Mouse (Mus musculus) splenic B cell, adult 2 months (primary cell): Measurements from ENCODE around the gene C8g.

Experiments used
- DNase-seq: peaks from one replicate; pipeline ENCODE4 v3.0.0-alpha.2; 2011; ENCODE audit warnings: low read depth, low spot score
- H3K27me3 ChIP-seq: 2 replicates; pipeline ENCODE4 v1.6.1; 2012; ENCODE audit warnings: mild to moderate bottlenecking, low read length, moderate library complexity, mixed read lengths; ENCODE audit not compliant: control insufficient read depth, poor library complexity, insufficient read depth, severe bottlenecking
- H3K36me3 ChIP-seq: 2 replicates; pipeline ENCODE4 v1.6.1; 2012; ENCODE audit warnings: mild to moderate bottlenecking, low read length, moderate library complexity, mixed read lengths; ENCODE audit not compliant: control insufficient read depth, poor library complexity, insufficient read depth, severe bottlenecking

Gene C8g

GRCm38 (mm10) chr2:25509912-25510311 lies 8.4 kb upstream of the C8g start:
- peaks cover 2% of the 10 kb centered on the region; the same call in 1 of the 2 replicates for H3K36me3 ChIP-seq
- H3K27me3 ChIP-seq = no peaks in the 10 kb centered on the region
- DNase-seq = peak; percentile 56

DNA sequence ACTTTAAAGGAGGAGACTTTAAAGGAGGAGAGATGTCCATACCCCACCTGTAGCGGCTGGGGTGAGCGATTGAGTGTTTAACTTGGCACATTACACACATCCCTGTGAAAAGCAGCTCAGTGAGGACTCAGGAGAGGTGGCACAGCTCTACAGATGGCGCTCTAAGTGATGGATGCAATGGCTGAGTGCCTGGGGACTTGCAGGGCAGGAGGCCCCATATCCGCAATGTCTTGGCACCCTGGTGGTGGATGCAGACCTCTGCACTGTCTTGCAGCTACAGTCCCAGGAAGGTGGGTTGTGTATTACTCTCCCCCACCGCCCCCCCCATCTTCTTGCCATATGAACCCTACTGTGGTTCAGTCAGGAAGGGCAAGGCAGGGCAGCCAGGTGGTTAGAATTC lies 5.4 kb upstream of the C8g start:
- Histone ChIP-seq H3K36me3 (peaks cover 3% of the 10 kb centered on the region), H3K27me3 (no peaks in the 10 kb centered on the region)
- peak; percentile 53 for DNase-seq

- H3K36me3 ChIP-seq = peaks cover 3% of the 10 kb centered on the region
- no peaks in the 10 kb centered on the region for H3K27me3 ChIP-seq
- DNase-seq = no peak
Observed at GRCm38 (mm10) chr2:25505860-25506259, 4.3 kb upstream of the C8g start.

DNA sequence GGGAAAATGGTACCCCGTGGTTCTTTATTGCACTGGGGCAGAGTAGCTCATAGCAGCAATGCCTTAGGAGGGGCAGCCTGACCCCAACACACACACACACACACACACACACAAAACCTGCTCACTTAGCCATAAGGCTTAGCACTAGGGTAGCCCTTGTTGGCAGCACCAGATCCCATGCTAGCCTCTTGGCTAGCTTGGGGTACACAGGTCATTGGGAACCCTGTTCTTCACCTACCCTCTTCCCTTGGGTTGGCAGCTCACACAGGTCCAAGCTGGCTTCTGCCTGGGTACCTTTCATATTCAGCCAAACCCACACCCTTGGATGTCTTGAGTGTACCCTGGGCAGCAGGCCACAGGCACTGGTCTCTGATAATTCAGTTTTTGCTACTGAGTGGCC lies 3.5 kb upstream of the C8g start:
- DNase-seq = no peak
- Histone ChIP-seq H3K27me3 (no peaks in the 10 kb centered on the region), H3K36me3 (peaks cover 3% of the 10 kb centered on the region)

DNA sequence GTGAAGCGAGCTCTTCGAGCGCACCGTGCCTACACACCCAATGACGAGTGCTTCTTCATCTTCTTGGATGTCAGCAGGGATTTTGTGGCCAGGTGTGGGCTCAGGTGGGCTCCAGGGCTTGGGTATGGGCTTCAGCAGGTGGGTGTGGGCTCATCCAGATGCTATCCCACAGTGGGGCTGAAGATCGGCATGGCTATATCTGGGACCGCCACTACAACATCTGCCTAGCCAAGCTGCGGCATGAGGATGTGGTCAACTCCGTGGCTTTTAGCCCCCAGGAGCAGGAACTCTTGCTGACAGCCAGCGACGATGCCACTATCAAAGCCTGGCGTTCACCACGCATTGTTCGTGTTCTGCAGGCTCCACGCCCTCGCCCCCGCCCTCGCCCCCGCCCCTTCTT lies 3.0 kb upstream of the C8g start:
- Histone ChIP-seq H3K36me3 (peaks cover 3% of the 10 kb centered on the region), H3K27me3 (no peaks in the 10 kb centered on the region)
- DNase-seq = no peak

GRCm38 (mm10) chr2:25502726-25503125 lies 1.2 kb upstream of the C8g start:
- H3K36me3 ChIP-seq = peaks cover 3% of the 10 kb centered on the region
- DNase-seq = no peak
- H3K27me3 ChIP-seq = no peaks in the 10 kb centered on the region

DNA sequence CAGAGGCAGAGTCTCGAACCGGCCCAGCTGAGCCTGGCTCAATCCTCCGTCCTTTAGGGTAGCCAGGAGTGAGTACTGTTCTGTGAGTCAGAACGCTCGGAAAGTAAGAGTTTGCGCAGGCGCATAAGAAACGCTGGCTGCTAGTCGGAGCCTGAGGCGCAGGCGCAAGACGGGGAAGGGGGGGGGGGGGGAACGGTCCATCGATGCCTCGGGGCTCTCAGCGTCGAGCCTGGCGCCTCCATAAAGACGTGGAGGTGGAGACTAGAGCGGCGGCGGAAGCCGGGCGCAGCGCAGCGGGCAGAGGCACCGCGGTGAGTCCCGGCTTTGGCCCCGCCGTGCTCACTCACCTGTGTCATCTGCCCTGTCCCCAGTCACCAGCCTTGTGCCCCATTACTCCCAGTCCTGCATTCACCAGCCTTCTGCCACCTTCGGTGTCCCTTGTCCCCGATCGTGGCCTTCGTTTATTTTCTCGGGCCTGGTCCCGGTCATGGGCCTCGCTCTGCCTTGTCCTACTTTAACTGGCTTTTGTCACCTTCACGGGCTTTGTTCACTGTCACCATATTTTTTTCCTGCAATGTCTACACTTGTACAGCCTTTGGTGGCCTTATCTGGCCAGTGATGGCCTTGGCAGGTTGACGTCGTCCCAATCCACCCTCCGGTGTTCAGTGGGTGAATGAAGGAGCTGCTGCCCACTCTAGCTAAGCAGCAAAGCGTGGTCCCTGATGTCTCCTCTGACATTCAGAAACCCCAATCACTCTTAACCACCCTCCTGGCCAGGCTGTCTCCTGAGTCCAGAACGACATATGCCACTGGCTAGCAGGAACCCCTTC lies 728 bp downstream of the C8g start, which contains the start of gene Fbxw5:
Gene Fbxw5 (plus strand): TSS at position 175 of the 830 bp plus-strand sequence.
- peaks cover 3% of the 10 kb centered on the region for H3K36me3 ChIP-seq

DNA sequence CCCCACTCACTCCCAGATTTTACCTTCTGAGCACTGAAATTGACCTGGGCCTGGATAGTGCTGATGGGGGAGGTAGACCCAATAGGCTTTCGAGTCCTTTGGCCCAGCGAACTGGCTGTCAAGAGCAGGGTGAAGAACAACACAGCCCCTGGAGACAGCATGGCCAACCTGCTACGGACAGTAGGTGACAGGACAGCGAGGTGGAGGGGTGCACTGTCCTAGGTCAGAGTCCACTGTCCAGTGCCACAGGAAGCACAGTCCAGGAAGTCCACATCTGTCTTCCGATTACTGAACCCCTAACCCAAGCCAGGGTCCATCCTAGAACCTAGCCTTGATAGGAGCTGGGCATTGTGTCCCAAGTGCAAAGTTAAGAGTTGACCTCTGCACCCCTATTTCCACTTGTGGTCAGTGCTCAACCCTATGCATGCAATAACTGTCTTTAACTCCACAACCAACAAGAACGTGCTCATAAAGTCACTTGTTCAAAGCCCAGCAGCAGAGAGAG lies 1.4 kb downstream of the C8g start:
- DNase-seq = no peak
- Histone ChIP-seq H3K36me3 (peaks cover 2% of the 10 kb centered on the region), H3K27me3 (no peaks in the 10 kb centered on the region)

More for the DNA sequence above, 728 bp downstream of the C8g start, which contains the start of gene Fbxw5:
- H3K27me3 ChIP-seq = no peaks in the 10 kb centered on the region
- peak; percentile 96 for DNase-seq

- Histone ChIP-seq H3K36me3 (no peaks in the 10 kb centered on the region; the same call in 1 of the 2 replicates), H3K27me3 (no peaks in the 10 kb centered on the region)
- no peak for DNase-seq
Observed at GRCm38 (mm10) chr2:25498622-25499478, 2.7 kb downstream of the C8g start.

- Histone ChIP-seq H3K27me3 (no peaks in the 10 kb centered on the region), H3K36me3 (no peaks in the 10 kb centered on the region)
- no peak for DNase-seq
Observed at GRCm38 (mm10) chr2:25497846-25498575, 3.5 kb downstream of the C8g start.

DNA sequence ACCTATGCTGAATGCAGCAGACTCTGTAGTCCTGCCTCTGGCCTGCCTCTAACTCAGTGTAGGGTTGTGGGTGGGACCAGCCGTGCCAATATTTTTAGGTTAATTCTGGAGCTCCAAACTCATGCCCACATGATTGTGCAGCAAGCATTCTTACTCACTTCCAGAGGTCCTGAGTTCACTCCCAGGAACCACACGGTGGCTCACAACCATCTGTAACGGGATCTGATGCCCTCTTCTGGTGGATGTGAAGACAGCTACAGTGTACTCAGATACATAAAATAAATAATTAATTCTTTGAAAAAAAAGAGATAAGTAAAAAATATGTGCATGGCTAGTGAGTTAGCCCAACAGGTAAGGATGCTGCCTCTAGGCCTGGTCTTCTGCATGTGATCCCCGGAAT lies 5.1 kb downstream of the C8g start:
- DNase-seq = peak; percentile 57
- H3K27me3 ChIP-seq = no peaks in the 10 kb centered on the region
- no peaks in the 10 kb centered on the region for H3K36me3 ChIP-seq

DNA sequence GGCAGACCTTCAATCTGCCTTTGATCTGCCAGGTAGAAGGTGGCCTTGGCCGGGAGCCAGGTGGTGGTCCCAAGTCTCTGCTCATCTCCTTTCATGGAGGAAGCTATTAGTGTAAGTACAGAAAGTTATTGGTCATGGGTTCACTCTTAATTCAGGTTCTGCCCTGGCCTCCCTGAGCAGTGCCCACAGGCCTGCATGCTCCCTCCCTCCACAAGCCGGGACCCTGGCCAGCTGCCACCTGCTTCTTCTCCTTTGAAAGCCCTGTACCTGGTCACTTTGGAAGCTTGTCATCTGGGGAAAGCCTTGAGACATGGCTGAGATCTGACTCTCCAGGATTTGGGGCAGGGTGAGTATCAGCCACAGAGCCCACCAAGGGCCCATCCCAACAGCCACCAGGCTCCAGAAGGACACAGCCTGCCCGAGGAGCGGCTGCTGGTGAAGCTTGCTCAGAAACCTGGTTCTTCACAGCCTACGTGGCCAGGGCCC lies 8.0 kb downstream of the C8g start, which contains the start of gene Lcn12:
Gene Lcn12 (minus strand): TSS at position 436 of the 486 bp plus-strand sequence.
- no peak for DNase-seq
- no peaks in the 10 kb centered on the region for H3K36me3 ChIP-seq
- no peaks in the 10 kb centered on the region for H3K27me3 ChIP-seq

- Histone ChIP-seq H3K36me3 (no peaks in the 10 kb centered on the region), H3K27me3 (no peaks in the 10 kb centered on the region)
- no peak for DNase-seq
Observed at GRCm38 (mm10) chr2:25492988-25493387, 8.5 kb downstream of the C8g start.

GRCm38 (mm10) chr2:25488671-25489068 lies 12.8 kb downstream of the C8g start:
- no peak for DNase-seq
- no peaks in the 10 kb centered on the region for H3K36me3 ChIP-seq
- no peaks in the 10 kb centered on the region for H3K27me3 ChIP-seq
